Mouse (Mus musculus) heart, postnatal 14 days (tissue): Measurements from ENCODE around the gene Yes1. TPM values are rescaled to one million over a fixed set of nuclear protein-coding genes. Genes with fewer than 3 reads are reported as not detected.
"Not testable (repeated sequence)": the region's sequence is repeated elsewhere in the genome, so short reads cannot be mapped to it uniquely, and the experiment has no call there.

Experiments used
- DNase-seq, 2 experiments: peaks; one replicate each; pipeline ENCODE4 v3.0.0; 2021 to 2022
- intact Hi-C: fragments of 180-260 bp; cut with DNase I; formaldehyde crosslinking; loops from one replicate; pipeline ENCODE4 v1.15.1; 2025
- long read RNA-seq, 2 experiments: library from polyadenylated mRNA; stranded (forward); transcript quantifications; one replicate each; pipeline ENCODE4 v2.0.0; 2021
- total RNA-seq, 2 experiments: library from RNA; stranded (reverse); gene quantifications; 2 replicates each; pipeline ENCODE4 v1.2.3; 2021

The Yes1 gene
- total RNA-seq, result 10 to 100 TPM; 27.9 to 28.6 TPM
- long read RNA-seq, experiment 1, full-length matches to known transcripts, result 10 of 12 reads
- long read RNA-seq, experiment 1, partial matches to known transcripts, result 2 of 12 reads
- long read RNA-seq, experiment 1, other reads (novel, unspliced or antisense), result 0 of 12 reads
- long read RNA-seq, experiment 2, full-length matches to known transcripts, result 16 of 19 reads
- long read RNA-seq, experiment 2, partial matches to known transcripts, result 1 of 19 reads
- long read RNA-seq, experiment 2, other reads (novel, unspliced or antisense), result 2 of 19 reads

DNA sequence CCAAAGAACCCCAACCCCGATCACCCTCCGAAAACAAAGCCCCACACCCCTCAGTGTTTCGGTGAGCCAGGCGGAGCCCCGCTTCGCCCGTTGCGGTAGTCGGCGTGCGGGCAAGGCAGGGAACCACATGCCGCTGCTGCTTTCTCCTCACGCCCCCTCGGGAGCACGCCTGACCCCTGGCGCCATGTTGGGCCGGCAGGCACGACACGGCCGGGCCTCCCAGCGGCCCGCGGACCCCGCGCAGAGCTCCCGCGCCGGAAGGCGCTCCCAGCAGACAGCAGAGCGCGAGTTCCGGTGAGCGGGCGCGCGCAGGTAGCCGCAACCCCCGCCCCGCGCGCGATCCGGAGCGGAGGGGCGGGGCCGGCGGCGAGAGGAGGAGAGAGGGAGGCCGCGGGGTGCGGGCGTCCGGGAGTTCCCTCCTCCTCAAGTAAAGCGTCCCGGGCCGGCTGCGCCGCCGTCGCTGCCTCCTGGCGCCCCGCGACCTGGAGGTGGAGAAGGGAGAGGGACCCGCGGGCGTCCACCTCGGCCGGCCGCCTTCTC lies at the start of gene Yes1:
TSS of gene Yes1 (plus strand) at position 371 of the 540 bp plus-strand sequence.
- intact Hi-C loops, result loop anchor here (2.0 kb wide), 1 partner anchor 16 kb away; no protein-coding TSS in a partner anchor
- DNase-seq, result peak; percentile 86 to 91

DNA sequence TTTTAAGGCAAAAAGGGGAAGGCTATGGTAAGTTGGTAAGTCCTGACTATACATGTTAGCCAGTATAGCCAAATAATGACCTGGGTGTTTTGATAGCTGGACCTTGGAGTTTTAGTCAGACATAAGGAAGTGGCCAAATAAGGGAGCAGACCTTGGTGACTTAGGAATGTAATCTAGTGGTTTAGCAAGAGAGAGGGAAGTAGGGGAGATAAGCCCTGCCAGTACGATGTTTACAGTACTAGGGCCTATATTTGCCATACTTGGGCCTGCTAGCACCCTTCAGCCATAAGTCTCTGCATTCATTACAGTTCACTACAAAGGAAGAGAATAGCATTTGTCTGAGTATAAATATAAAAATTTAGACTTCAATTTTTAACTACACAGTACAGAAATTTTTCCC lies 46.3 kb upstream of the Yes1 start:
- intact Hi-C loops, result no loop called here
- DNase-seq, result no peak

DNA sequence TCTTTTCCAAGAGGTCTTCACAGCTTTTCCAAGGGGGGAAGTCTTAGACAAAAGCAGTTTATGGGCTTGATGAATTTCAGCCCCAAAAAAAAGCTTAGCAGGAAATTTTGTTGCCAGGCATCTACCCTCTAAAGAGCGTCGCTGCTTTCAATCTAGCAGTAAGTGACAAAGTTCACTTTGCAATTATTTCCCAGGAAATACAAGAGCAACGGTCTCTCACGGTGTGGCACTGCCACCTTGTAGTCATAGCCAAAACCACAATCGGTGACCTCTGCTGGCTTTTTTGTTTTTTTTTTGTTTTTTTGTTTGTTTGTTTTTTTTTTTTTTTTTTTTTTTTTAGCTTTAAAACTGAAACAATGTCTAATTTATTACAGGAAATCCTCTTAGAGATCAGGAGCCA lies 39.2 kb upstream of the Yes1 start:
- intact Hi-C loops, result no loop called here
- DNase-seq, result no peak

DNA sequence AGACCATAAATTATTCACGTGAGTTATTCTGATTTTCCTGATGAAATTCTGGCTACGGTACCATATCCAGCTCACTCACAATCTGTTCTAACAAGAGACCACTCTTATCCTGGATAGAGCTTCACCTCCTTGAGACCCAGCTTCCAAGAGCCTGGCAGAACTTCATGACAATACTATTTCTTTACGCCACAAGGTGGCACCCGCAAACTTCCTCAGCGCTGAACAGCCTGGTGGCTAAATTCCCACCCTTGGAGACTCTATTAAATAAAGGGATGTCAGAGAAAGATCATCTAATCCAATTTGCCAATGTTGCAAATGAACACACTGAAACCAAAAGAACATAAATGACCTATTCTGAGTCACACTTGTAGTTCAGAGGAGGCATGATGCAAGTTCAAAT lies 22.8 kb upstream of the Yes1 start:
- peak; percentile 65 to 78 for DNase-seq
- intact Hi-C loops, result loop anchor here (2.0 to 5.0 kb wide), 2 partner anchors 69 to 124 kb away; no protein-coding TSS in a partner anchor

GRCm38 (mm10) chr5:32593793-32594192 lies 17.2 kb upstream of the Yes1 start:
- peak in 1 of 2 experiments; percentile 48 for DNase-seq
- intact Hi-C loops, result loop anchor here (2.0 kb wide), 2 partner anchors 17 to 153 kb away; partner anchors contain the start of gene Yes1

GRCm38 (mm10) chr5:32594358-32594757 lies 16.6 kb upstream of the Yes1 start:
- peak; percentile 12 to 14 for DNase-seq
- intact Hi-C loops, result loop anchor here (2.0 kb wide), 1 partner anchor 16 kb away; the partner anchor contains the start of gene Yes1

GRCm38 (mm10) chr5:32605911-32606310 lies 5.1 kb upstream of the Yes1 start:
- intact Hi-C loops, result loop anchor here (5.0 kb wide), 1 partner anchor 36 kb away; no protein-coding TSS in a partner anchor
- no peak for DNase-seq

GRCm38 (mm10) chr5:32607776-32608355 lies 3.1 kb upstream of the Yes1 start:
- intact Hi-C loops, result loop anchor here (5.0 kb wide), 1 partner anchor 34 kb away; no protein-coding TSS in a partner anchor
- peak in 1 of 2 experiments; percentile 16 for DNase-seq

GRCm38 (mm10) chr5:32608516-32608915 lies 2.5 kb upstream of the Yes1 start:
- intact Hi-C loops, result loop anchor here (5.0 kb wide), 1 partner anchor 34 kb away; no protein-coding TSS in a partner anchor

GRCm38 (mm10) chr5:32610064-32610800 lies 739 bp upstream of the Yes1 start:
- peak in 1 of 2 experiments; percentile 62 for DNase-seq
- intact Hi-C loops, result loop anchor here (2.0 kb wide), 1 partner anchor 15 kb away; no protein-coding TSS in a partner anchor

More at GRCm38 (mm10) chr5:32608516-32608915, 2.5 kb upstream of the Yes1 start:
- no peak for DNase-seq

- DNase-seq, result peak in 1 of 2 experiments; percentile 58
- intact Hi-C loops, result loop anchor here (2.0 kb wide), 1 partner anchor 17 kb away; no protein-coding TSS in a partner anchor
Observed at GRCm38 (mm10) chr5:32611341-32611961, 480 bp downstream of the Yes1 start.

DNA sequence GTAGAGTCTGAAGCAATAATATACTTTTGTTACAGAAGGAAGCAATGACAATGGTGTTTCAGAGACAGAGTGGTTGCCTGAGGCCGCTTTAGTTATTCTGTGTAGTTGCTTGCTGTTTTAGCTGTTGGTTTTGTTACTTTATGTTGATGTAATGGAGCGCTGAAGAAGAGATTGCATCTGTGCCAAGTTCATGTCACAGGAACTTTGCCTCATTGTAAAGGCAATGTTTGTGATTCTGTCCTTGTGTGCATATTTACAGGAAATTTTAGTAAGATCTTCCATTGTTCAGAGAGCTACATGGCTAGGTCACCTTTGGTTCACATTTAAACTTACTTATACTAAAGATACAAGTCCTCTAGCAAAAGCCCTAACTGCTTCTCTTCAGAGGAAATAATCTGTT lies 3.3 kb downstream of the Yes1 start:
- intact Hi-C loops, result no loop called here
- no peak for DNase-seq

DNA sequence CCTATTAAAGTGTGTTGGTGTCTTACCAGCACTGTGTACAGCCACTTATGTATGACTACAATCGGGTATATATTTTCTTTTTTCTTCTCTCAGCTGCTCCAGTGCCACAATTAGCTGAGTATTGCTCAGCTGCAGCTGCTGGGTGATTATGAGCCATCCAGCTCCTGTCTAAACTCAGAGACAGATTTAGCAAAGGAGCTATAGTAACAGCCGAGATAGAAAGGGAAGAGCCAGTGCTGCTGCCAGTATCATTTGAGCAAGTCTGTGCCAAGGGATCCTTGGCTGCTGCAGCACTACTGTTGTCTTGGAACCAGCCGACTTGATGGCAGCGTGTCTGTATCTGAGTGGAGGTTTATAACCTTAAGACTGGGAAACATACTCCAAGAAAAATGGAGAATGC lies 3.7 kb downstream of the Yes1 start:
- intact Hi-C loops, result no loop called here
- DNase-seq, result peak in 1 of 2 experiments; percentile 7

GRCm38 (mm10) chr5:32616489-32616888 lies 5.5 kb downstream of the Yes1 start:
- intact Hi-C loops, DNase-seq: not testable (repeated sequence)

DNA sequence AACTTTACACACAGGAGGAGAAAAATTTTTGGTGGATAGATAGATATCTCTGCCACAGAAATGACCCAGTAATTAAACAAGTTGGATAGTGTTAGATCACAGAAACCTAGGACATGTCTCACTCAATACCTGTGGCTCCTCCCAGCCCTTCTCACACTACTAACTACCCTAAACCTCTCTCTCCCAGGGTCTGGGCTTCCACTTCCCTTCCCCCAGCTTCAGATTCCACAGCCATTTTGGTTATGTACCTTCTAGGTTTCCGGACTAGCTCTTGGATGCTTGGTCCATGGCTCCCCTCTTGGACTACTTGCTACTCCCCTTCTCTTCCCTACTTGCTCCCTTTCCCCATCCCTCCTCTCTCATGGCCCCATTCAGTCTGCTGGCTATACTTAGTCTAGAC lies 6.9 kb downstream of the Yes1 start:
- intact Hi-C loops, result no loop called here
- no peak for DNase-seq

DNA sequence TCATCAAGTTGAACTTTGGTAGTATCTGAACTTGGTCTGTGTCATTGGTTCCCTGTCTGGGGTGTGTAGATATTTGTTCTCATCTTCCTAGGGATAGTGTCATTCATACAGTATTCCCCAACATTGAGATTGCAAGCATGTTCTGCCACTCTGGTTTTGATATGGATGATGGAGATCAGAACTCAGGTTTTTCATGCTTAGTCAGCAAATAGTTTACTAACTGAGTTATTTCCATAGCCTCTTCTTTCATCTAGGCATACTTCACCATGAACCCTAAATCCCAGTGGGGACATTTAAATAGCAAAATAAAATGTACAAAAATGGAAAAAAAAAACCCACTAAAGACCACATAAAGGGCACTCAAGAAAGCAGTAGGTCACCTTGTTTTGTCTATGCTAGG lies 12.7 kb downstream of the Yes1 start:
- no peak for DNase-seq
- intact Hi-C loops, result no loop called here

DNA sequence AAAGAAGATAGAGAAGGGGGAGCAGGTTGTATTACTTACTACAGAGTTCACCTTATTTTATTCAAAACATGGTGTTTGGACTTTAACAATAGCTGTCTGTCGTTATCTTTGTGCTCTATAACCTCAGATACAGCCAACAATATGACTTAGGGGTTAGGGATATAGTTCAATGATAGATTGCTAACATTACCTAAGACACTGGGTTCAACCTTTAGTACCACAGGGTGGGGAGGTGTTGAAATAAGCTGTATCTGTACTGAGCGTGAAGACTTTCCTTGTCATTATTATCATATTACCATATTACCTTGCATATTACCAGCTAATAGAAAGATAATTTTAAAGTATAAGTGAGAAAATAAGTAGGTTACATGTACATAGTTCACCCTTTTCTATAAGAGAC lies 13.8 kb downstream of the Yes1 start:
- intact Hi-C loops, result no loop called here
- DNase-seq, result no peak

GRCm38 (mm10) chr5:32633185-32633584 lies 22.2 kb downstream of the Yes1 start:
- DNase-seq, result peak in 1 of 2 experiments; percentile 12

GRCm38 (mm10) chr5:32657386-32657785 lies 46.4 kb downstream of the Yes1 start:
- DNase-seq, result no peak
- intact Hi-C loops, result loop anchor here (2.0 kb wide), 1 partner anchor 69 kb away; no protein-coding TSS in a partner anchor

More at GRCm38 (mm10) chr5:32633185-32633584, 22.2 kb downstream of the Yes1 start:
- intact Hi-C loops, result no loop called here

DNA sequence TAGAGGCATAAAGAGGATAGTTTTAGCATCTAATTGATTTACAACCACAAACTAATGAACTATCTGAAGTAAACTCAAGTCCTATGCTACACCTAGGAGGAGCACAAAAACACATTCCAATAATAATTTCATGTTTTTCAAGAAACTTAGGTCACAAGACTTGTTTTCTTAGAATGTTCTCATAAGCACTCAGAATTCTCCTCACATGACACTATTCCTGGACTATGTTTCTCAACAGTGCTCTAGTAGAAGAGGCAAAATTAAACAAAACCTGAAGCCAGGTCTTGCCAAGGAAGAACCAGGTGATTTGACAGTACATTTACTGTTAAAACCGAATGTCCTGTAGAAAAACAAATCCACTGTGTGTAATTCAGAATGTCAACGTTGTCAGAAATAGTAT lies 71.5 kb downstream of the Yes1 start:
- intact Hi-C loops, result no loop called here

More for the DNA sequence above, 71.5 kb downstream of the Yes1 start:
- DNase-seq, result no peak
